Mouse (Mus musculus) ES-E14 (cell line): ENCODE data around the gene Gm17655. TPM values are rescaled to one million over a fixed set of nuclear protein-coding genes. Genes with fewer than 3 reads are reported as not detected.
"Not testable (repeated sequence)": the region's sequence is repeated elsewhere in the genome, so short reads cannot be mapped to it uniquely, and the experiment has no call there.

Experiments used
- DNase-seq: peaks from one replicate; pipeline ENCODE4 v3.0.0-alpha.2; 2013; ENCODE audit warnings: low read depth, low spot score
- H3K27ac ChIP-seq: 2 replicates; pipeline ENCODE4 v1.5.1; 2012; ENCODE audit warnings: low read depth, mild to moderate bottlenecking, low read length, moderate library complexity, mixed read lengths; ENCODE audit not compliant: poor library complexity, insufficient read depth, severe bottlenecking
- H3K36me3 ChIP-seq: 2 replicates; pipeline ENCODE4 v1.6.1; 2012; ENCODE audit warnings: mild to moderate bottlenecking, low read length, moderate library complexity, mixed read lengths; ENCODE audit not compliant: control insufficient read depth, poor library complexity, insufficient read depth, severe bottlenecking
- H3K4me1 ChIP-seq, 2 experiments: fragments of 150-350 bp in 1 of 2; sonication (generic) in 1 of 2; 2 replicates each; pipeline ENCODE4 v1.6.1; 2012; ENCODE audit warnings: low read length in 2 of 2, mild to moderate bottlenecking in 1 of 2, mixed read lengths in 1 of 2; ENCODE audit not compliant: control insufficient read depth in 2 of 2, insufficient read depth in 2 of 2, poor library complexity in 1 of 2
- H3K4me3 ChIP-seq, 2 experiments: fragments of 150-350 bp in 1 of 2; sonication (generic) in 1 of 2; 2 replicates each; pipeline ENCODE4 v1.5.1; 2012; ENCODE audit warnings: low read length in 2 of 2, low read depth in 1 of 2, mild to moderate bottlenecking in 1 of 2, mixed read lengths in 1 of 2; ENCODE audit not compliant: insufficient read depth in 1 of 2, poor library complexity in 1 of 2, severe bottlenecking in 1 of 2
- H3K9ac ChIP-seq: 2 replicates; pipeline ENCODE4 v1.6.1; 2012; ENCODE audit warnings: low read depth, mild to moderate bottlenecking, low read length, mixed read lengths; ENCODE audit not compliant: poor library complexity, insufficient read depth, severe bottlenecking
- H3K9me3 ChIP-seq: fragments of 150-350 bp; sonication (generic); 2 replicates; pipeline ENCODE4 v1.6.1; 2012; ENCODE audit warnings: low read depth, mild to moderate bottlenecking, low read length; ENCODE audit not compliant: control insufficient read depth, insufficient read depth
- CHD2 ChIP-seq: IDR thresholded peaks from 2 replicates; pipeline ENCODE4 v1.6.1; 2014; ENCODE audit warnings: mild to moderate bottlenecking, low read depth, low read length, inconsistent platforms
- HCFC1 ChIP-seq: IDR thresholded peaks from 2 replicates; pipeline ENCODE4 v1.6.1; 2012; ENCODE audit warnings: low read length, inconsistent platforms, borderline replicate concordance; ENCODE audit not compliant: insufficient read depth
- MAFK ChIP-seq: IDR thresholded peaks from 2 replicates; pipeline ENCODE4 v1.6.1; 2014; ENCODE audit warnings: mild to moderate bottlenecking, low read depth, low read length, inconsistent platforms; ENCODE audit not compliant: insufficient read depth
- ZC3H11A ChIP-seq: IDR thresholded peaks from 2 replicates; pipeline ENCODE4 v1.6.1; 2012; ENCODE audit warnings: low read depth, mild to moderate bottlenecking, inconsistent platforms, low read length, borderline replicate concordance
- ZNF384 ChIP-seq: IDR thresholded peaks from 2 replicates; pipeline ENCODE4 v1.6.1; 2012; ENCODE audit warnings: low read depth, low read length, inconsistent platforms
- in situ Hi-C, 2 experiments: fragments of 600-800 bp; cut with MboI; formaldehyde crosslinking; loops; one replicate each; pipeline ENCODE4 v1.15.1; 2025; ENCODE audit warnings: low sequenced_read_pairs in 2 of 2, inconsistent platforms in 1 of 2; ENCODE audit not compliant: unreplicated experiment in 2 of 2
- total RNA-seq: library from RNA; depleted of rRNA; stranded (reverse); fragments of 300-350 nt; gene quantifications from 2 replicates; pipeline ENCODE4 v1.2.3, GENCODE M21; 2012; rRNA removed

The Gm17655 gene
- total RNA-seq = 7.1 and 8.6 TPM in 2 replicates

DNA sequence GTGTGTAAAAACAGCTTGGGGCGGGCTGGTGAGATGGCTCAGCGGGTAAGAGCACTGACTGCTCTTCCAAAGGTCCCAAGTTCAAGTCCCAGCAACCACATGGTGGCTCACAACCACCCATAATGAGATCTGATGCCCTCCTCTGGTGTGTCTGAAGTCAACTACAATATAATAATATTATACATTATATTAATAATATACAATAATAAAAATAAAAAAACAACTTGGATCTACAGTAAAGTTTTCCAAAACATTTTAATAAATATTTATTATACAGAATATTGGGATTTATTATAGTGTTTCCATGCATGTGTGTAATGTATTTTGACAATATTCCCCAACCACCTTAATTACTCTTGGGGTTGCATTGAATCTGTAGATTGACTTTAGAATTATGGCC lies at the start of gene Gm17655:
Gene Gm17655, minus strand, starts transcription at position 101 of the 400 bp plus-strand sequence.
- not testable (repeated sequence) for H3K27ac ChIP-seq

DNA sequence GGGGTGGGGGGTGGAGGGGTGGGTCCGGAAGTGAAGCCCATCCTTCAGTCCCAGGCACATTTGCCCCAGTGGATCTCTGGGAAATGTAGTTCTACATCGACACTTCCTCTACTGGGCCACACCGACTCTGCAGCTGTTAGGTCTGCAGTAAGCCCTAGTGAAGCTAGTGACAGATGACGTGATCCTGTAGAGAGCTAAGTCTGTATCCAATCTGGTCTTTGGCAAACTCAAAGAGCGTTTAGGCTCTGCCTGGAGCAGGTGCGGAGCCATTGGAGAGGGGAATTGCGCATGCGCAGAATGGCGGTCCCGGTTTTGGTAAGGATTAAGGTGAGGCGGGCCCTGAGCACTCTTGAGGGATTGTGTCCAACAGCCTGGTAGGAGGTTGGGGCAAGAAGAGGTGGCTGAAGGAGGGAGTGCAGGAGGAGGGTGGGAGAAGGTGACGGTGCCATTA lies 37.7 kb upstream of the Gm17655 start, which contains the start of gene Zfp605:
Gene Zfp605, plus strand, starts transcription at position 102 of the 451 bp plus-strand sequence.
- in situ Hi-C loops = no loop called here
- TF ChIP-seq HCFC1 (peak; percentile 92), MAFK (no peak), ZC3H11A (no peak), CHD2 (0 out of 2 replicates have a peak, but pooled peaks have one; percentile 34), ZNF384 (no peak)
- DNase-seq = peak; percentile 93
- Histone ChIP-seq H3K4me1 (peaks cover 0 to 14% of the 10 kb centered on the region in 2 experiments; a peak in 2 of 4 replicates), H3K9ac (peak within 1 kb of the TSS; percentile 79), H3K9me3 (no peaks in the 10 kb centered on the region), H3K36me3 (peaks cover 19% of the 10 kb centered on the region), H3K27ac (peak within 1 kb of the TSS; percentile 67), H3K4me3 (peak within 1 kb of the TSS; percentile 69 to 93)

More for the DNA sequence above, at the start of gene Gm17655:
- in situ Hi-C loops, H3K36me3 ChIP-seq, H3K4me1 ChIP-seq, H3K4me3 ChIP-seq, DNase-seq, H3K9ac ChIP-seq, H3K9me3 ChIP-seq: not testable (repeated sequence)

DNA sequence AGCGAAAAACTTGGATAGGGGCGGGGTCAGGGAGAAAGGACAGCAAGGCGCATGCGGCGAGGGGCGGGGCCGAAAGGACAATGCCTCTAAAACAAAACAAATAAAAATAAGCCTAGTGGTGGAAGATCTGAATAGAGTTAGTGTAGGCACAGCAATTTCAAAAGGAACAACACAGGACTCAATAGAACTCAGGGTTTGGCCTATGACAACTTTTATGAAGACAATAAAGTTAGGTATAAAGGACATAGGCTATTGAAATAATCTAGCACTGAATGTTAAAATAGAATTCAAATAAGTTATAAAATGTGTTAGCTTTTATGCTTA lies 36.0 kb upstream of the Gm17655 start:
- Histone ChIP-seq H3K9ac (no peak overlapping the region), H3K4me1 (peaks cover 0 to 25% of the 10 kb centered on the region in 2 experiments; a peak in 2 of 4 replicates), H3K27ac (no peak overlapping the region; the same call in 1 of the 2 replicates), H3K36me3 (peaks cover 37% of the 10 kb centered on the region), H3K9me3 (no peaks in the 10 kb centered on the region), H3K4me3 (peak overlapping the region in 1 of 2 experiments; percentile 83; a peak in 2 of 4 replicates)
- no peak for DNase-seq
- in situ Hi-C loops = no loop called here
- TF ChIP-seq CHD2 (no peak), MAFK (no peak), HCFC1 (no peak), ZNF384 (no peak), ZC3H11A (no peak)

DNA sequence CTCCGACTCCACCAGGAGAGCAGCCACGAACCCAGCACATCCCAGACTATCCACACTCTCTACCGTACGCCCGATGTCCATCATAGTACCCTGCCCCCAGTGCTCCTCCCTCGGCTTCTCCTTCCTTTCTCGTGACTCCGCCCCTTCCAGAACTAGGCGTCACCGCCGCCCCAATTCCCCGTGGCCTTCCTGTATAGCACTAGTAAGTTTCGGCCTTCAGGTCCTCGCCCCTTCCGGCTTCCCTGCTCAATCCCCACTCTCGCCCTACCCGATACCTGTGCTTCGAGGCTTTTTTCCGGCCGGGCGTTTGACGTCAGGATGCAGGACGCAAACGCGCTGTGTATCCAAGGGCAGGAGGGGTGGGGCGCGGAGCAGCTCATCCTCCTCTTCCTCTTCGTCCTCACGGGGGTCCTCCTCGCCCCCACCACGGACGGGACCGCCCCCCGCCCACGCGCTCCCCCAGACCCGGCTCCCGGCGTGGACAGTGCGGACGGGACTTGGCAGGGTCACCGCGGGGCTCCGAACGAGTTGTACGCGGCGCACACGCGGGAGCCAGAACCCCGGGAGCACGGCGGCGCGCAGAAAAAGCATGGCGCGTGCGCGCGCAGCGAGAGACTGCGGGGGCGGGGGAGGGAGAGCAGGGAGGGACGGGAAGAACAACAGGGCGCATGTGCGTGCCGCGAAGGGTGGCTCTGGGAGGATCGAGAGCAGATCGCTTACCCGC lies 35.4 kb upstream of the Gm17655 start, which contains the start of gene Gtpbp6:
Gene Gtpbp6, minus strand, starts transcription at position 617 of the 724 bp plus-strand sequence.
- TF ChIP-seq HCFC1 = no peak
- TF ChIP-seq MAFK = no peak
- TF ChIP-seq CHD2 = no peak
- no peak for TF ChIP-seq ZNF384
- TF ChIP-seq ZC3H11A = no peak
- peaks cover 42% of the 10 kb centered on the region for H3K36me3 ChIP-seq
- peak within 1 kb of the TSS; percentile 83 to 99 for H3K4me3 ChIP-seq
- in situ Hi-C loops = no loop called here
- H3K9me3 ChIP-seq = no peaks in the 10 kb centered on the region
- peak; percentile 98 for DNase-seq
- H3K27ac ChIP-seq = peak within 1 kb of the TSS; percentile 100
- peaks cover 0 to 25% of the 10 kb centered on the region in 2 experiments; a peak in 2 of 4 replicates for H3K4me1 ChIP-seq
- H3K9ac ChIP-seq = peak within 1 kb of the TSS; percentile 98
